Mouse (Mus musculus) ES-Bruce4 (cell line): ENCODE data around the gene Sept5. TPM values are rescaled to one million over a fixed set of nuclear protein-coding genes. Genes with fewer than 3 reads are reported as not detected.

ENCODE experiments used
- H3K27ac ChIP-seq: 2 replicates; pipeline ENCODE4 v1.5.1; 2012; ENCODE audit warnings: low read length, inconsistent platforms; ENCODE audit not compliant: insufficient read depth
- H3K27me3 ChIP-seq: 2 replicates; pipeline ENCODE4 v1.6.1; 2012; ENCODE audit warnings: mild to moderate bottlenecking, low read length, inconsistent platforms; ENCODE audit not compliant: control insufficient read depth, poor library complexity, insufficient read depth, severe bottlenecking
- H3K36me3 ChIP-seq: 2 replicates; pipeline ENCODE4 v1.6.1; 2012; ENCODE audit warnings: inconsistent platforms, mild to moderate bottlenecking, low read length, moderate library complexity; ENCODE audit not compliant: control insufficient read depth, poor library complexity, insufficient read depth, severe bottlenecking
- H3K4me1 ChIP-seq: one replicate; pipeline ENCODE4 v1.8.1; 2011; ENCODE audit warnings: low read length; ENCODE audit not compliant: control insufficient read depth, insufficient read depth
- H3K4me3 ChIP-seq: 2 replicates; pipeline ENCODE4 v1.5.1; 2011; ENCODE audit warnings: low read depth, mild to moderate bottlenecking, low read length
- H3K9ac ChIP-seq: 2 replicates; pipeline ENCODE4 v1.6.1; 2012; ENCODE audit warnings: low read depth, mild to moderate bottlenecking, inconsistent platforms; ENCODE audit not compliant: poor library complexity, severe bottlenecking
- H3K9me3 ChIP-seq: replicated peaks from 2 replicates; pipeline ENCODE4 v1.6.1; 2012; ENCODE audit warnings: mild to moderate bottlenecking, low read length, inconsistent platforms; ENCODE audit not compliant: control insufficient read depth, poor library complexity, insufficient read depth, severe bottlenecking
- CTCF ChIP-seq: IDR thresholded peaks from one replicate; pipeline ENCODE4 v1.8.1; 2011; ENCODE audit warnings: low read depth, low read length
- EP300 ChIP-seq: IDR thresholded peaks from 2 replicates; pipeline ENCODE4 v1.6.1; 2011; ENCODE audit warnings: low read depth, low read length; ENCODE audit not compliant: insufficient read depth
- POLR2A ChIP-seq: IDR thresholded peaks from one replicate; pipeline ENCODE4 v1.8.1; 2011; ENCODE audit warnings: low read length; ENCODE audit not compliant: insufficient read depth
- polyA plus RNA-seq: library from polyadenylated mRNA; stranded (reverse); fragments of >200 nt; gene quantifications from 2 replicates; pipeline ENCODE4 v1.2.4, GENCODE M21; 2011; ENCODE audit warnings: low read depth; ENCODE audit not compliant: missing spikeins, insufficient read depth, insufficient read length

Gene Sept5
- 1.8 and 5.2 TPM in 2 replicates for polyA plus RNA-seq

DNA sequence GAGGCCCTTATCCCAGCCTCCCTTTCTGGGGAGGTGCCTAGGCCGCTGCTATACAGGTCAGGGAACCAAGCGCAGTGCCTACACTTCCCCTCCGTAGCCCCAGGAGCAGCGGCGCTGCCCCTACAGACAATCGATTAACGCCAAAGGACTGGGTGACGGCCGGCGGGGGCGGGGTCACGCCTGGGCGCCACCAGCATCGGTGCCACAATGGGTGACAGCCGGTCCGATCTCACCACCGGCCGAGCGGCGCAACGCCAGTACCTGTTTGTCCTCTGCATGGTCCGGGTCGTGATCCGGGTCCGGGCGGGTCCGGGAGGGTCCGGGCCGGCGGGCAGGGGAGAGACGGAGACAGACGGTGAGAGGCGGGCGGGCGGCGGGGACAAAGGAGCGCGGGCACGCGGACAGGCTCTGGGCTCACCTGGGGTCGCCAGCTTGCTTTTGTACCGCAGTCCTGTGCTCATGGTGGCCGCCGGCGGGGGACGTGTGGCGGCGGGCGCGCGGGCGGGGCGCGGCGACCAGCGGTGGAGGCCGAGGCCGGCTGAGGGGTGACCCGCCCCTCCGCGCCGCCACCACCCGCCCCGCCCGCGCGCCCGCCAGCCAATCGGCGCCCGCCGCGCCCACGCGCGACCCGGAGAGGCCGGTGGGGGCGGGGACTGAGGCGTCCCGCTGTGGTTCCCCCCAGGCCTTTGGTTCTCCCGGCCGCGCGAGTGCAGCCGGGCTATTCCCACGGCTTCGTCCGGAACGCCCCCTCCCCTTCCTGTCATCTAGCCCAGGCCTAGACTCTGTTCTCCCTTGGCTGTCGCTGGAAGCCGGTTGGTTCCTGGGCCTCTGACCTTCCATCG lies at the start of gene Sept5:
Sept5 (minus strand) TSS at position 565 of the 842 bp plus-strand sequence.
- Histone ChIP-seq H3K27ac (no peak within 1 kb of the TSS), H3K9ac (peak within 1 kb of the TSS; percentile 59), H3K27me3 (peaks cover 10% of the 10 kb centered on the region), H3K4me3 (peak within 1 kb of the TSS; percentile 76), H3K4me1 (no peaks in the 10 kb centered on the region), H3K36me3 (no peaks in the 10 kb centered on the region), H3K9me3 (no peaks in the 10 kb centered on the region)
- no peak for TF ChIP-seq POLR2A
- TF ChIP-seq EP300 = no peak
- TF ChIP-seq CTCF = no peak

- Histone ChIP-seq H3K27me3 (no peaks in the 10 kb centered on the region), H3K9ac (no peak overlapping the region), H3K4me1 (no peaks in the 10 kb centered on the region), H3K4me3 (no peak overlapping the region), H3K9me3 (no peaks in the 10 kb centered on the region), H3K36me3 (no peaks in the 10 kb centered on the region), H3K27ac (no peak overlapping the region)
- TF ChIP-seq POLR2A (no peak), EP300 (no peak), CTCF (peak; percentile 43)
These were observed 49.4 kb upstream of the Sept5 start for GRCm38 (mm10) chr16:18679112-18679511.

DNA sequence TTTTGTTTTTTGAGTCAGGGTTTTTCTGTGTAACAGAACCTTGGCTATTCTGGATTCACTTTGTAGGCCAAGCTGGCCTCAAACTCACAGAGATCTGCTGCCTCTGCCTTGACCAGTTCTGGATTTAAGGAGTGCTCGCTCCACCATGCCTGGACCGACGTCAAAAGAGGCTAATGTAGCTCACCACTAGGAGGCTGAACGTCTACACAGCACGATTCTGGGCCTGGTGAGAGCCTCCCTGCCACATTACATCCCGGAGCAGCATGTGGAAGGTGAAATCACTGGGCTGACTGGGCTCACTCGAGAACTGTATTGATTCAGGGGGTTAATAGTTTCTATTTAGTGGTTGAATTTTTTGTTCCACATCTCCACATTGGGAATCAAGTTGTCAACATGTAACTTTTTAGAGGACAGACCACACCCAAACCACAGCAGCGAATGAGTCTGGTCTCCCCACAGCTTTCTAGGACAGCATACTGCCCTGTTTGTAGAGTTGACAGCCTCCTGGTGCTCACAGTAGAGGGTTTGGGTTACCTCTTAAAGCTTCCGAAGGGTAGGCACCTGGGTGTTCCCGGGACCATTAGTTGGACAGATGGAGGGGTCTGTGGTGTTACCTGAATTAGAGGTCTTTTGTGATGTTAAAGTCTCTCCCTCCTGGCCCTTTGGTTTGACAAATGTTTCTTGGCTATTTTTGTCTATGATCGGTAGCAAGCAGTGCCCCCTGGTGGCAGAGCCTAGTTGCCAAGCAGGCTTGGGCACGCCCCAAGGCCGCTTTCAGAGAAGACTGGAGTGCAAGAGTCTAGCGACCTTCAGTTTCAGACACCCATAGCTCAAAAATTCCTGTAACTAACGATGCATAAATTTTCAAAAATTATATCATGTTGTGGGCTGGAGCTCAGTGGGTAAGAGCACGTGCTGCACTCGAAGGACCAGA lies 48.3 kb upstream of the Sept5 start:
- Histone ChIP-seq H3K4me3 (no peak overlapping the region), H3K9me3 (no peaks in the 10 kb centered on the region), H3K27ac (no peak overlapping the region), H3K27me3 (no peaks in the 10 kb centered on the region), H3K9ac (no peak overlapping the region), H3K36me3 (no peaks in the 10 kb centered on the region), H3K4me1 (no peaks in the 10 kb centered on the region)
- TF ChIP-seq POLR2A (no peak), EP300 (no peak), CTCF (peak; percentile 80)

DNA sequence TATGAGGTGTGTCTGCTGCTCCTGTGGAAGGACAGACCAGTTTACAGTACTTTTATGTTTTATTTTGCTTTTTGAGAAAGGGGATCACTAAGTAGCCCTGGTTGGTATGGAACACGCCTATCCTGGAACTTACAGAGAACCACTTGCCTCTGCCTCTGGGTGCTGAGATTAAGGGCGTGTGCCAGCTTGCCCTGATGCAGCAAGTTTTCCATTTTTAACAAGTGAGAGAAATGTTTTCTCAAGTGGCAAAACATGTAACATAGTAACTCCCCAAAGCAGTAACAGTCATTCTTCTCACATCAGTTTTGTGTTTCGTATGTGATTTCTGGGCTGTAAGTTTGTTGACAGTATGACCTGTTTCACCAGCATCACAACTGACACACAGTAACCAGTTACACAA lies 43.3 kb upstream of the Sept5 start:
- Histone ChIP-seq H3K27ac (no peak overlapping the region), H3K4me3 (no peak overlapping the region), H3K4me1 (no peaks in the 10 kb centered on the region), H3K36me3 (no peaks in the 10 kb centered on the region), H3K9me3 (no peaks in the 10 kb centered on the region), H3K9ac (no peak overlapping the region), H3K27me3 (no peaks in the 10 kb centered on the region)
- TF ChIP-seq EP300 = no peak
- TF ChIP-seq POLR2A = no peak
- no peak for TF ChIP-seq CTCF

GRCm38 (mm10) chr16:18672027-18672426 lies 42.3 kb upstream of the Sept5 start:
- H3K27ac ChIP-seq = no peak overlapping the region
- H3K36me3 ChIP-seq = no peaks in the 10 kb centered on the region
- no peaks in the 10 kb centered on the region for H3K4me1 ChIP-seq
- H3K4me3 ChIP-seq = no peak overlapping the region
- no peaks in the 10 kb centered on the region for H3K9me3 ChIP-seq
- no peaks in the 10 kb centered on the region for H3K27me3 ChIP-seq
- TF ChIP-seq POLR2A (no peak), EP300 (no peak), CTCF (no peak)
- no peak overlapping the region for H3K9ac ChIP-seq

GRCm38 (mm10) chr16:18669914-18670313 lies 40.2 kb upstream of the Sept5 start:
- TF ChIP-seq CTCF (no peak), EP300 (no peak), POLR2A (no peak)
- Histone ChIP-seq H3K9ac (no peak overlapping the region), H3K4me1 (no peaks in the 10 kb centered on the region), H3K36me3 (no peaks in the 10 kb centered on the region), H3K27ac (no peak overlapping the region), H3K27me3 (no peaks in the 10 kb centered on the region), H3K9me3 (no peaks in the 10 kb centered on the region), H3K4me3 (no peak overlapping the region)
